Mouse (Mus musculus): ENCODE measurements at regions not wholly inside any gene's neighbourhood (a gene's known extent, or its start where the extent isn't known, plus 50 kb on each side); places are given as distances from the start of the nearest gene placed in this dataset.

GRCm38 (mm10) chr2:134399564-134399963, 154.6 kb downstream of the Hao1 start:
- TF ChIP-seq FLI1 (IDR thresholded peaks at IDR 0.05; ENCODE audit: low read length) (no peak), GATA1 (IDR thresholded peaks at IDR 0.05; ENCODE audit: borderline replicate concordance, low read length) (no peak)
